Mouse (Mus musculus): Measurements from ENCODE around the gene Hivep1.

The Hivep1 gene

GRCm38 (mm10) chr13:42222401-42222800, 170.6 kb downstream of the Hivep1 start:
- no peak for DNase-seq (ENCODE audit: low read depth, low spot score)

DNA sequence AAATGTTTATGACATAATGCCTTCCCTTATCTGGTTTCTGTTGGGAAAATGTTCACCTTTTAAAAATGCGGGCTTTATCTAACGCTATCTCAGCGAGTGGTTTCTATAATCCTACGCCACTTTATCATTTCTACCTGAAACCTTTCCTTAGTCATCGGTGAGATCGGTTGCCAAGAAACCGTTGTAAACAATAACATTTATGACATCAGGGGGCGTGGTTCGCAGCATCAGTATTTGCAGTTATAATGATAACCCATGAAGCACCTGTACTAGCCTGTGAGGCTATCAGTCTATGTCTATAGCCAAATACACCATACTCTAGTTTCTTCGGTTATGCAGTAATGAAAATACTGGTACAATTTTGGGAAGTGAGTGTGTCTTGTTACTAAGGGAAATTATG, 177.0 kb downstream of the Hivep1 start:
- DNase-seq (ENCODE audit: low read depth, low spot score) = peak; percentile 50

GRCm38 (mm10) chr13:42233741-42234419, 182.1 kb downstream of the Hivep1 start:
- no peak for DNase-seq (ENCODE audit: low read depth, low spot score)

GRCm38 (mm10) chr13:42238520-42238919, 186.7 kb downstream of the Hivep1 start:
- no peak for DNase-seq (ENCODE audit: low read depth, low spot score)

DNA sequence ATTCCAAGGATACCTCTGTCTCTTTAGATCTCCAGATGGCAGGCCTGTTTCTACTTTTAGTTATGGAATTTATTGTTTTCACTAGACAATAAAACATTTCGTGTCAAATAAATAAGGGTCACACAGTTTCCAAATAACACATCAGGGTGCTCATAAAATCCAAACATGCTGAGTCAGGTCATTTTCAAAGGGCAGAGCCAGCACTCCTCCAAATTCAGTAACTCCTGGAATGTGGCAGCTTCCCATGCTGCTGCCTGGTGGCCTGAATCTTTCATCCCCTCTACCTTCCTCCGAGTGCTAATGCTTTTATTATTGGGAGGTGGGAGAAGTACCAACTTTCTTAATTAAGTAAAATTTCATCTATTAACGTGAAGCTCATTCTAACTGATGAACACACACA, 190.3 kb downstream of the Hivep1 start:
- DNase-seq (ENCODE audit: low read depth, low spot score) = no peak

Measured in CD4-positive, CD25-positive, alpha-beta regulatory T cell, adult 2 months (primary cell).